Mouse (Mus musculus) midbrain, embryonic 15.5 days (tissue): ENCODE measurements around the gene Slc10a6. TPM values are rescaled to one million over a fixed set of nuclear protein-coding genes. Genes with fewer than 3 reads are reported as not detected.

ENCODE experiments used
- ATAC-seq: fragments of 200-750 bp; cut with Nextera tagmentation; replicated peaks from 2 replicates; pipeline ENCODE4 v1.8.0; 2017; ENCODE audit warnings: moderate TSS enrichment
- H3K27ac ChIP-seq: fragments of 300-500 bp; sonication (generic); 2 replicates; pipeline ENCODE4 v1.5.1; 2015; ENCODE audit warnings: mild to moderate bottlenecking, inconsistent platforms
- H3K27me3 ChIP-seq: fragments of 300-500 bp; sonication (generic); replicated peaks from 2 replicates; pipeline ENCODE4 v1.6.1; 2015; ENCODE audit warnings: inconsistent platforms
- H3K36me3 ChIP-seq: fragments of 300-500 bp; sonication (generic); replicated peaks from 2 replicates; pipeline ENCODE4 v1.6.1; 2015; ENCODE audit warnings: inconsistent platforms
- H3K4me1 ChIP-seq: fragments of 300-500 bp; sonication (generic); 2 replicates; pipeline ENCODE4 v1.6.1; 2015; ENCODE audit warnings: inconsistent platforms
- H3K4me2 ChIP-seq: fragments of 300-500 bp; sonication (generic); 2 replicates; pipeline ENCODE4 v1.6.1; 2015; ENCODE audit warnings: inconsistent platforms, mild to moderate bottlenecking, moderate library complexity
- H3K4me3 ChIP-seq: fragments of 300-500 bp; sonication (generic); 2 replicates; pipeline ENCODE4 v1.5.1; 2015; ENCODE audit warnings: mild to moderate bottlenecking, inconsistent platforms
- H3K9ac ChIP-seq: fragments of 300-500 bp; sonication (generic); 2 replicates; pipeline ENCODE4 v1.6.1; 2015; ENCODE audit warnings: mild to moderate bottlenecking, inconsistent platforms
- H3K9me3 ChIP-seq: fragments of 300-500 bp; sonication (generic); 2 replicates; pipeline ENCODE4 v1.6.1; 2016; ENCODE audit warnings: inconsistent platforms
- WGBS: fragments of 180-500 bp; shearing (Covaris S2); methylation state at CpG from one replicate; pipeline ENCODE4 v1.1.7; 2015; ENCODE audit warnings: mixed read lengths; 5-methylcytosine and 5-hydroxymethylcytosine counted together
- polyA plus RNA-seq: library from polyadenylated mRNA; unstranded; fragments of >200 nt; fragmentation: Nextera tagmentation; extraction: Ambion mirVana; gene quantifications from 2 replicates; pipeline ENCODE4 v1.2.1, GENCODE M21; 2015

The Slc10a6 gene
- 0.13 TPM in 2 replicates for polyA plus RNA-seq

- Histone ChIP-seq H3K4me1 (peaks cover 8% of the 10 kb centered on the region; the same call in 1 of the 2 replicates), H3K27me3 (no peaks in the 10 kb centered on the region), H3K36me3 (no peaks in the 10 kb centered on the region), H3K27ac (no peak within 1 kb of the TSS), H3K9me3 (no peaks in the 10 kb centered on the region), H3K9ac (no peak within 1 kb of the TSS), H3K4me2 (no peak within 1 kb of the TSS), H3K4me3 (no peak within 1 kb of the TSS)
- WGBS, result 67% methylated on average over 17 of the region's 17 CpGs
- ATAC-seq, result peak; percentile 65
Observed at GRCm38 (mm10) chr5:103629111-103629764, at the start of gene Slc10a6. Gene Slc10a6, minus strand, starts transcription at chr5:103629403.

- 93% methylated on average over 5 of the region's 5 CpGs for WGBS
- H3K9me3 ChIP-seq, result no peaks in the 10 kb centered on the region
- H3K4me1 ChIP-seq, result no peaks in the 10 kb centered on the region
- no peak overlapping the region for H3K9ac ChIP-seq
- H3K27ac ChIP-seq, result no peak overlapping the region
- no peak for ATAC-seq
- no peaks in the 10 kb centered on the region for H3K36me3 ChIP-seq
- no peak overlapping the region for H3K4me2 ChIP-seq
- H3K4me3 ChIP-seq, result no peak overlapping the region
- no peaks in the 10 kb centered on the region for H3K27me3 ChIP-seq
Observed at GRCm38 (mm10) chr5:103678974-103679373, 49.8 kb upstream of the Slc10a6 start.

- ATAC-seq, result no peak
- 84% methylated on average over 6 of the region's 6 CpGs for WGBS
- Histone ChIP-seq H3K4me2 (no peak overlapping the region), H3K36me3 (no peaks in the 10 kb centered on the region), H3K27me3 (no peaks in the 10 kb centered on the region), H3K9ac (no peak overlapping the region), H3K4me1 (no peaks in the 10 kb centered on the region), H3K4me3 (no peak overlapping the region), H3K9me3 (no peaks in the 10 kb centered on the region), H3K27ac (no peak overlapping the region)
Observed at GRCm38 (mm10) chr5:103677894-103678293, 48.7 kb upstream of the Slc10a6 start.

- Histone ChIP-seq H3K27ac (no peak overlapping the region), H3K27me3 (0 out of 2 replicates have a peak, but pooled peaks cover 2% of the 10 kb centered on the region), H3K4me3 (no peak overlapping the region), H3K9me3 (no peaks in the 10 kb centered on the region), H3K4me2 (no peak overlapping the region), H3K36me3 (no peaks in the 10 kb centered on the region), H3K9ac (no peak overlapping the region), H3K4me1 (no peaks in the 10 kb centered on the region)
- no peak for ATAC-seq
- WGBS, result 84% methylated on average over 6 of the region's 6 CpGs
Observed at GRCm38 (mm10) chr5:103676289-103676881, 47.2 kb upstream of the Slc10a6 start.

GRCm38 (mm10) chr5:103674482-103674881, 45.3 kb upstream of the Slc10a6 start:
- Histone ChIP-seq H3K4me3 (no peak overlapping the region), H3K27me3 (0 out of 2 replicates have a peak, but pooled peaks cover 2% of the 10 kb centered on the region), H3K36me3 (no peaks in the 10 kb centered on the region), H3K9ac (no peak overlapping the region), H3K9me3 (no peaks in the 10 kb centered on the region), H3K27ac (no peak overlapping the region), H3K4me2 (no peak overlapping the region), H3K4me1 (no peaks in the 10 kb centered on the region)
- ATAC-seq, result no peak
- WGBS, result 54% methylated on average over 6 of the region's 6 CpGs

- H3K9ac ChIP-seq, result no peak overlapping the region
- H3K4me2 ChIP-seq, result no peak overlapping the region
- no peaks in the 10 kb centered on the region for H3K4me1 ChIP-seq
- 0 out of 2 replicates have a peak, but pooled peaks cover 2% of the 10 kb centered on the region for H3K27me3 ChIP-seq
- 81% methylated on average over 4 of the region's 4 CpGs for WGBS
- no peak overlapping the region for H3K4me3 ChIP-seq
- no peak overlapping the region for H3K27ac ChIP-seq
- H3K9me3 ChIP-seq, result no peaks in the 10 kb centered on the region
- H3K36me3 ChIP-seq, result no peaks in the 10 kb centered on the region
- no peak for ATAC-seq
Observed at GRCm38 (mm10) chr5:103673611-103674010, 44.4 kb upstream of the Slc10a6 start.

- no peaks in the 10 kb centered on the region for H3K36me3 ChIP-seq
- no peak for ATAC-seq
- no peaks in the 10 kb centered on the region for H3K4me1 ChIP-seq
Observed at GRCm38 (mm10) chr5:103671858-103672257, 42.7 kb upstream of the Slc10a6 start.

GRCm38 (mm10) chr5:103665876-103666275, 36.7 kb upstream of the Slc10a6 start:
- no peak overlapping the region for H3K4me3 ChIP-seq
- no peak overlapping the region for H3K4me2 ChIP-seq
- no peak overlapping the region for H3K9ac ChIP-seq
- WGBS, result 75% methylated on average over 2 of the region's 2 CpGs
- no peaks in the 10 kb centered on the region for H3K4me1 ChIP-seq
- no peaks in the 10 kb centered on the region for H3K9me3 ChIP-seq
- ATAC-seq, result no peak
- no peaks in the 10 kb centered on the region for H3K27me3 ChIP-seq
- H3K36me3 ChIP-seq, result no peaks in the 10 kb centered on the region
- H3K27ac ChIP-seq, result no peak overlapping the region

More at GRCm38 (mm10) chr5:103671858-103672257, 42.7 kb upstream of the Slc10a6 start:
- Histone ChIP-seq H3K9me3 (no peaks in the 10 kb centered on the region), H3K4me2 (no peak overlapping the region), H3K4me3 (no peak overlapping the region), H3K27ac (no peak overlapping the region), H3K27me3 (0 out of 2 replicates have a peak, but pooled peaks cover 2% of the 10 kb centered on the region), H3K9ac (no peak overlapping the region)
- WGBS, result 67% methylated on average over 3 of the region's 3 CpGs

- Histone ChIP-seq H3K9ac (no peak overlapping the region), H3K4me1 (no peaks in the 10 kb centered on the region), H3K4me3 (no peak overlapping the region), H3K27me3 (no peaks in the 10 kb centered on the region), H3K27ac (no peak overlapping the region), H3K9me3 (no peaks in the 10 kb centered on the region), H3K36me3 (no peaks in the 10 kb centered on the region), H3K4me2 (no peak overlapping the region)
- WGBS, result 78% methylated on average over 9 of the region's 9 CpGs
- no peak for ATAC-seq
Observed at GRCm38 (mm10) chr5:103664932-103665331, 35.7 kb upstream of the Slc10a6 start.

GRCm38 (mm10) chr5:103659571-103659970, 30.4 kb upstream of the Slc10a6 start:
- no peak overlapping the region for H3K9ac ChIP-seq
- H3K36me3 ChIP-seq, result no peaks in the 10 kb centered on the region
- H3K27me3 ChIP-seq, result 0 out of 2 replicates have a peak, but pooled peaks cover 2% of the 10 kb centered on the region
- peak; percentile 29; the same call in 1 of the 2 replicates for ATAC-seq
- H3K4me3 ChIP-seq, result no peak overlapping the region
- no peaks in the 10 kb centered on the region for H3K9me3 ChIP-seq
- WGBS, result 30% methylated on average over 3 of the region's 3 CpGs
- H3K4me1 ChIP-seq, result peaks cover 11% of the 10 kb centered on the region; the same call in 1 of the 2 replicates
- no peak overlapping the region for H3K27ac ChIP-seq
- no peak overlapping the region for H3K4me2 ChIP-seq

GRCm38 (mm10) chr5:103658921-103659320, 29.7 kb upstream of the Slc10a6 start:
- no peaks in the 10 kb centered on the region for H3K36me3 ChIP-seq
- H3K9me3 ChIP-seq, result no peaks in the 10 kb centered on the region
- H3K27ac ChIP-seq, result no peak overlapping the region
- peaks cover 11% of the 10 kb centered on the region; the same call in 1 of the 2 replicates for H3K4me1 ChIP-seq
- H3K4me2 ChIP-seq, result no peak overlapping the region
- WGBS, result 64% methylated on average over 5 of the region's 5 CpGs
- no peak overlapping the region for H3K4me3 ChIP-seq
- no peak for ATAC-seq
- no peak overlapping the region for H3K9ac ChIP-seq
- H3K27me3 ChIP-seq, result 0 out of 2 replicates have a peak, but pooled peaks cover 2% of the 10 kb centered on the region

GRCm38 (mm10) chr5:103655346-103656118, 26.3 kb upstream of the Slc10a6 start, which contains the start of gene 1700016H13Rik:
Gene 1700016H13Rik, minus strand, starts transcription at chr5:103656010.
- Histone ChIP-seq H3K9ac (peak within 1 kb of the TSS; percentile 64), H3K36me3 (no peaks in the 10 kb centered on the region), H3K4me3 (peak within 1 kb of the TSS; percentile 67), H3K27me3 (0 out of 2 replicates have a peak, but pooled peaks cover 2% of the 10 kb centered on the region), H3K9me3 (no peaks in the 10 kb centered on the region), H3K4me1 (peaks cover 11% of the 10 kb centered on the region; the same call in 1 of the 2 replicates), H3K4me2 (peak within 1 kb of the TSS; percentile 100), H3K27ac (peak within 1 kb of the TSS; percentile 23; the same call in 1 of the 2 replicates)
- WGBS, result 1% methylated on average over 54 of the region's 56 CpGs
- ATAC-seq, result peak; percentile 82
